Mouse (Mus musculus) megakaryocyte progenitor cell, adult 5-6 weeks (primary cell): ENCODE measurements around the gene Atcay. TPM values are rescaled to one million over a fixed set of nuclear protein-coding genes. Genes with fewer than 3 reads are reported as not detected.
"Not testable (repeated sequence)": the region's sequence is repeated elsewhere in the genome, so short reads cannot be mapped to it uniquely, and the experiment has no call there.

ENCODE experiments used
- ATAC-seq: replicated peaks from 2 replicates; pipeline ENCODE4 v1.8.0; 2016; ENCODE audit warnings: mild to moderate bottlenecking, moderate TSS enrichment, inconsistent platforms; ENCODE audit not compliant: poor library complexity
- total RNA-seq, 2 experiments: library from RNA; stranded (forward) in 1 of 2; stranded (reverse) in 1 of 2; fragments of 157-497, 149-512 nt in 1 of 2; fragments of 200-1000 nt in 1 of 2; gene quantifications; 2 replicates each; pipeline versions ENCODE4 v1.2.3 to v1.2.4; 2015 to 2017

Atcay gene
- total RNA-seq, 2 experiments from 2014 or later: not detected

DNA sequence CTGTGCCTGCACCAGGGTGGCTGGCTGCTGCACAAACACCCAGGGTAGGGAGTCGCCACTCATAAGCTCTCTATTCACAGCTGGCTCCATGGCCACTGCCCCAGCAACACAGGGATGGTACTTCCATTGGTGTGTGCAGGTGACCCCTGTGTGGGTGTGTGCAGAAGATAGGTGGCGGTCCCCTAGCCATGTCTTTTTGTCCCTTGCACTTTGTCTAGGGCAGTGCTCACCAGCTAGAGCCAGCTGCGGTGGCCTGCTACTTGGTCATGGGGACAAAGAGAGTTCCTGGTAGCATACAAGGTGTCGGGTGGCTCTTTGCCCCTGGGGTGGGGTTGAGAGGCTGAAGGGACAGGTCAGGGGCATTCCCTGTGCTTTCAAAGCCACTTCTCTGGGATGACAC is 13.5 kb upstream of the Atcay start:
- no peak for ATAC-seq

GRCm38 (mm10) chr10:81242021-81242420 is 11.4 kb upstream of the Atcay start:
- ATAC-seq: no peak

DNA sequence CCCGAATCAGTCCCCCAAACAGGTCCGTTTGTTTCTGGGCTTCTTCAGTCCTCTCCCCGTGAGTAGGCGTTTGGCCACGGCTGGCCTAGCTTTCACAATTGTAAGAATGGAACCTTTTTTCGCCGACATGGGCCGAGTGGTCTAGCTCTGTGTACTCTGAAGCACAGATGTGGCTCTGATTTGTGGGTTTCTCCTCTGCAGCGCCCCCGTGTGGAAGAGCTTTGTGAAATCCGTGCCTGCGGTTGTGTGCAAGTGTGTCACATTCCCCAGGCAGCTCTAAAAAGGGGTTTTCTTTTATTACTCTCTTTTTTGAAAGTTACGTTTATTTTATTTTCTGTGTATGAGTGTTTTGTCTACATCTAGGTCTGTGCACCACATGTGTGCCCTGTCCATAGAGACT is 10.2 kb upstream of the Atcay start:
- peak; percentile 52 for ATAC-seq

DNA sequence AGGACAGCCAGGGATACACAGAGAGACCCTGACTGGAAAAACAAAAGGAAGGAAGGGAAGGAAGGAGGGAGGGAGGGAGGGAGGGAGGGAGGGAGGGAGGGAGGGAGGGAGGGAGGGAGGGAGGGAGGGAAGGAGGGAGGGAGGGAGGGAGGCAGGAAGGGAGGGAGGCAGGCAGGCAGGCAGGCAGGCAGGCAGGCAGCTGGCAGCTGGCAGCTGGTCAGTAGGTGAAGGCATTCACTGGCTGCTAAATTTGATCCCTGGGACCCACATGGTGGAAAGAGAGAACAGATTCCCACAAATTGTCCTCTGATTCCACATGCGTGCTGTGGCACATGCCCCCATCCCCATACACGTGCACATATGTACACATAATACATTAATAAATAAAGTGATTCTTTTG is 8.0 kb upstream of the Atcay start:
- no peak for ATAC-seq

DNA sequence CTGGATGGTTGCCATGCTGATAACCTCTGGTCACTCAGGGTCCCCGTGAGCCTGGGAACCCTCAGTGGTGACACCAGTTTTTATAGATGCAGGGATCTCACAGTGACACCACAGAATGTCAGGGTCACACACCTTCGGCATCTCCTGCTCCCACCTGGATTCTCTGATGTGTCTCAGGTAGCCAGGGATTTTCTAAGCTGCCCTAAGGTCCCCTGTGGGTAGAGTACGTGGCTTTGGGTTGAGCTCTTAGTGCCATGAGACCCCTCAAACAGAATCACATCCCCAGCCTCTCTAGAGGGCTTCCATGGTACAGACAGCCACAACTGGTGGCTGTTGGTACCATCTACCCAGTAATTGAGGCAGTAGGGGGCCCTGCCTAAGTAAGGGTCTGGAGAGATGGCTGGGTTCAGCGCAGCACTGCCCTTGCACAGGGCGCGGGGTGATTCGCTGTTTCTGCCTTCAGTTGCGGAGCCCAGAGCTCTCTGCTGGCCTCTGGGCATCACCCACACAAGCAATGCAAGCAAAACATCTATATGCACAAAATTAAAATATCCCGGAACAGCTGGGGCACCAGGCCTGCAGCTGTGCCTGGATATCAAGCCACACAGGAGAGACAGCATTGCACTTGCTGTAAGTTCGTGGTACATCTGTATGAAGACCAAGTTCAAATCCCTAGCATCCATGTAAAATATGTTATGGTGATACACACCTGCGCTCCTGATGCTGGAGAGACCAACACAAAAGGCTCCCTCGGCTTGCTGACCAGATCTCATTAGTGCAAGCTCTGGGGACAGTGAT is 6.0 kb upstream of the Atcay start:
- ATAC-seq: no peak

DNA sequence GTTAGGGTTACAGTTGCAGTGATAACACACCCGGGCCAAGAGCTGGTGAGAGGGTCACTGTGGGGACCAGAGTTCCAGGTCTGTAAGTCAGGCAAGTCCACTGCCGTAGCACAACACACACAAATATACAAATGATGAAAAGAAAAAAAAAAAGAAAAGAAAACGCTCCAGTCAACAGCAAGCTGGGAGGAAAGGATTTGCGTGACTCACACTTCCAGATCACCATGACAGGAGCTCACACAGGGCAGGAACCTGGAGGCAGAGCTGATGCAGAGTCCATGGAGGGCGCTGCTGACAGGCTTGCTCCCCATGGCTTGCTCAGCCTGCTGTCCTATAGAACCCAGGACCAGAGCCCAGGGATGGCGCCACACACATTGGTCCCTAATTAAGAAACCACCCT is 3.6 kb upstream of the Atcay start:
- ATAC-seq: no peak

DNA sequence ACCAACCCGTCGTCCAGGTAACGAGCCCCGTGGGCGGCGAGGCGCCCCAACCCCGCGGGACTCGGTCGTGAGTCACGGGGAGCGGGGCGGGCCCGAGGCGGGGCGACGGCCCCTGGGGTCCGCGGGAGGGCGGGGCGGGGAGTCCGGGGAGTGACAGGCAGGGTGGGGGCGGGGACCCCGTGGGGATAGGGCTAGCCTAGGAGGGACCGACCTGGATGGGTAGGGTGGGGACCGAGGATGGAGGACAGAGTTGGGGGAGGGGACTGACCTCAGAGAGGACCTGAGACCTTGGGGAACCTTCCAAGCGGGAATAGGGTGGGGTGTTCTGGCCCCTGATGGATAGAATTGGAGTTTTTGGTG is 2.6 kb upstream of the Atcay start:
- ATAC-seq: no peak

DNA sequence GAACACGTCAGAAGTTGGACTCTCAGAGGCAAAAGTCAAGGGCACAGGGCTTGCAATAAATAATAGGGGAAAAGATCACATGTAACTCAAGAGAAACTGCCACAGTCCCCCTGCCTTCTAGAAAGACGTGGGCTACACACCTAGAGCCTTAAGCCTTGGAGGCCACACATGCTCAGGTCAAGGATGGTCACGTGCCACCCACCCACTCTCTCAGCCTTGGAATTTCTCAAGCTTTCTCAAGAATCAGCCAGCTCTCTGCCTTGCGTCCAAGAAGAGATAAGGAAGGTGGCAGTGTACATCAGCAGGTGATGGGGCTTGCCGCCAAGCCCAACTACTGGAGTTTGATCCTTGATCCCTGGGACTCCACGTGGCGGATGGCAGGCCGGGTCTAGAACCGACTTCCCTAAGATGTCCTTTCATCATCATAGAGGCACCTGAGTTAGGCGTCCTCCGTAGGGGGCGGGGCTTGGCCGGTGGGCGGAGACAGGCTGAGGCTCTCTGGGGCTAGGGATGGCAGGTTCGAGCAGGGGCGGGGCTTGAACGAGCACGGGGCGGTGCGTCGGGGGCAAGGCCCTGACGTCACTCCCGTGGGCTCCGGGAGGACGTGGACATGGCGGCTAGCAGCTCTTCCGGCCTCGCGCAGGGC is 2.1 kb upstream of the Atcay start, which contains the start of gene Zfr2:
Gene Zfr2, plus strand, starts transcription at position 576 of the 646 bp plus-strand sequence.
- peak; percentile 97 for ATAC-seq

- no peak for ATAC-seq
Measured at GRCm38 (mm10) chr10:81231436-81231835, 803 bp upstream of the Atcay start.

GRCm38 (mm10) chr10:81229735-81230437 is 747 bp downstream of the Atcay start:
- ATAC-seq: no peak

- ATAC-seq: not testable (repeated sequence)
Measured at GRCm38 (mm10) chr10:81223731-81224130, 6.9 kb downstream of the Atcay start.

GRCm38 (mm10) chr10:81221402-81222015 is 9.1 kb downstream of the Atcay start:
- ATAC-seq: peak; percentile 66

DNA sequence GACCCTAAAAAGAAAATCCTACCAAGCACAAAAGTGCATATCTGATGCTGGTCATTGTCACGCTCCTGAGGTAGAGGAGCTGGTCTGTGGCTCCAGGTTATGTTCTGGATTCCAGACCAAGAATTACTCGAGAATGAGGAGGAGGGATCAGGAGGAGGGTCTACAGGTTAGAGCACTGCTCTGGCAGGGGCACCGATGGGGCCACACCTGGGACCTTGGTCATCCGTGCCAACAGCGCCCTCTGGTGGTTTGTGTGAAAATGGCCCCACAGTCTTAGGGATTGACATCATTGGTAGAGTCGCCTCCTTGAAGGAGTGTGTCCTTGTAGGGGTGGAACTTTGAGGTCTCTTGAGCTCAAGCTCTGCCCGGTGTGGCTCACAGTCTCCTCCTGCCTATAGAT is 12.7 kb downstream of the Atcay start:
- ATAC-seq: peak; percentile 88

DNA sequence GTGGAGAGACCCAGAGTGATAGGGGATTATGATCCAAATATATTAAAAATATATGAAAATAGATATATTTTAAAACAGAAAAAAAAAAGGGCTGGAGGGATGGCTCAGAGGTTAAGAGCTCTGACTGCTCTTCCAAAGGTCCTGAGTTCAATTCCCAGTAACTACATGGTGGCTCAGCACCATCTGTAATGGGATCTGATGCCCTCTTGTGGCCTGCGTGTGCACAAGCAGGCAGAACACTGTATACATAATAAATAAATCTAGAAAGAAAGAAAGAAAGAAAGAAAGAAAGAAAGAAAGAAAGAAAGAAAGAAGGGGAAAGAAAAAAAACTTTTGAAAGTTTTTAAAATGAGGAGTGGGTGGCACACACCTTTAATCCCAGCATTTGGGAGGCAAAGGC is 13.4 kb downstream of the Atcay start:
- peak; percentile 45; the same call in 1 of the 2 replicates for ATAC-seq

DNA sequence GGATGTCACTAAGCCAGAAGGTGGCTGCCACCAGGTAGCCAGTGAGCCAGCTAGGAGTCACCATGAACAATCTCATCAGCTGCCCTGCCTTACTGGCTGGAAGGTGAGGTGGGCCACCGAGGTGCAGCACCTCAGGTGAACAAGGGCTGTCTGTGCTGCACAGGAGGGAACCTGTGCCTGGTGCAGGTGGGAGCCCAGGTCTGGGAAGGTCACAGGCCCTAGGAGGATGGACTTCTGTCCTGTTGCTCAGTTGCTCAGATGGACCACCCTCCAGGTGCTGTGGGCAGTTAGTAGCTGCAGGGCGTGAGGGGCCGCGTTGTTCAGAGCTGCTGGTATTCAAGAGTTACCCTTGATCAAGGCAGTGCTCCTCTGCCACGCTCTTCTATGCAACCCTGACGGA is 13.8 kb downstream of the Atcay start:
- ATAC-seq: no peak

DNA sequence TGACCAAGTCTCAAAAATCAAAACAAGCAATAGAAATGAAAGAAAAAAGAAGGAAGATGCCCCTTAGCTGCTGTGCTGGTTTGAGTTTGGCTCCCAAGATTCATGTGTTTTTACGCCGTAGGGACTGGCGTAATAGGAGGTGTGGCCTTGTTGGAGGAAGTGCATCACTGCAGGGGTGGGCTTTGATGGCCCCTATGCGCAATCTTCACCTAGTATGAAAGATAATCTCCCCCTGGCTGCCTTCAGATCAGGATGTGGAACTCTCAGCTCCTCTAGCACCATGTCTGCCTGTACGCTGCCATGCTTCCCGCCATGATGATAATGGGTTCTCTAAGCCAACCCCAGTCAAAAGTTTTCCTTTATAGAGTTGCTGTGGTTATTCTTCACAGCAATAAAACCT is 14.4 kb downstream of the Atcay start:
- ATAC-seq: 0 out of 2 replicates have a peak, but pooled peaks have one; percentile 24

DNA sequence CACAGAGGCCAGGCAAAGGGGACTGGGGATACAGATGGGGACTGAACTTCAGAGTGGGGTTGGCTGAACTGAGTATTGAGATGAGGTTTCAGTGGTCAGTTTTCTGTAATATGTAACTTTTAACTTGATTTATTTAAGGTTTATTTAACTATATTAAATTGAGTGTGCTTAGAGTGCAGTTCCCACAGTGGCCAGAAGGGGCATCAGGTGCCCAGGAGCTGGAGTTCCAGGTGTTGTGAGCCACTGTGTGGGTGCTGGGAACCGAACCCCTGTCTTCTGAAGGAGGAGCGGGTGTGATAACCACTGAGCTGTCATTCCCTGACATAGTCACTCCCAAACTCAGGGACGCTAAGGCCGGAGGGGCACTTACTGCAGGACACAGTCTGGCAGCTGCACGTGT is 20.5 kb downstream of the Atcay start:
- ATAC-seq: no peak

DNA sequence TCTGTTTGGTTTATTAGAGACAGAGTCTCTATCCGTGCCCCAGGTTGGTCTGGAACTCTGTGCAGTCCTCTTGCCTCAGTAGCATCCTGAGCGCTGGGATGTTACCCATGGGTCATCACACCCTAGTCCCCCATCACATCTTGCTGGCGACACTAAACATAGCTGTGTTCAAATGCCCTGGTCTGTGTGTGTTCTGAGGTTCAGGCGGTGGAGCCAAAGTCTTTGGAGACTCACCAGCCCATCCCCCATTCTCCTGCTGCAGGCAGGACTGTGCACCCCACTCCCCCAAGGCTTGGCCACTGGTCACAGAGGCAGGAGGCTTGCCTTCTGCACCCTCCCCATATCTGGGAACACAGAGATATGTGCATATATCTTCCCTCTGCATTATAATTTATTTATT is 26.5 kb downstream of the Atcay start:
- no peak for ATAC-seq

GRCm38 (mm10) chr10:81202978-81203720 is 27.5 kb downstream of the Atcay start:
- peak; percentile 92 for ATAC-seq
